Mouse (Mus musculus) kidney, embryonic 14.5 days (tissue): ENCODE measurements at regions not wholly inside any gene's neighbourhood (a gene's known extent, or its start where the extent isn't known, plus 50 kb on each side); places are given as distances from the start of the nearest gene placed in this dataset.

Experiments
- ATAC-seq: fragments of 200-750 bp; cut with Nextera tagmentation; 2 replicates; pipeline ENCODE4 v1.8.0; 2017; ENCODE audit warnings: moderate number of reproducible peaks, mild to moderate bottlenecking, moderate TSS enrichment, moderate library complexity; ENCODE audit not compliant: low FRiP score, low TSS enrichment
- H3K27ac ChIP-seq: fragments of 300-500 bp; sonication (generic); 2 replicates; pipeline ENCODE4 v1.5.1; 2014; ENCODE audit warnings: low read depth, mild to moderate bottlenecking, low read length, moderate library complexity, mixed read lengths
- H3K27me3 ChIP-seq: fragments of 300-500 bp; sonication (generic); 2 replicates; pipeline ENCODE4 v1.6.1; 2014; ENCODE audit warnings: mild to moderate bottlenecking, low read length; ENCODE audit not compliant: control insufficient read depth, insufficient read depth
- H3K36me3 ChIP-seq: fragments of 300-500 bp; sonication (generic); 2 replicates; pipeline ENCODE4 v1.6.1; 2014; ENCODE audit warnings: low read length, mixed read lengths; ENCODE audit not compliant: control insufficient read depth, insufficient read depth
- H3K4me1 ChIP-seq: fragments of 300-500 bp; sonication (generic); 2 replicates; pipeline ENCODE4 v1.6.1; 2014; ENCODE audit warnings: low read length, mixed read lengths; ENCODE audit not compliant: control insufficient read depth, insufficient read depth
- H3K4me2 ChIP-seq: fragments of 300-500 bp; sonication (generic); replicated peaks from 2 replicates; pipeline ENCODE4 v1.6.1; 2014; ENCODE audit warnings: low read depth, mild to moderate bottlenecking, low read length
- H3K4me3 ChIP-seq: fragments of 300-500 bp; sonication (generic); 2 replicates; pipeline ENCODE4 v1.5.1; 2014; ENCODE audit warnings: mild to moderate bottlenecking, low read length
- H3K9ac ChIP-seq: fragments of 300-500 bp; sonication (generic); 2 replicates; pipeline ENCODE4 v1.6.1; 2014; ENCODE audit warnings: low read depth, mild to moderate bottlenecking, low read length, moderate library complexity
- H3K9me3 ChIP-seq: fragments of 300-500 bp; sonication (generic); 2 replicates; pipeline ENCODE4 v1.6.1; 2016; ENCODE audit warnings: low read length; ENCODE audit not compliant: control insufficient read depth
- WGBS: fragments of 180-500 bp; shearing (Covaris S2); extraction: QIAGEN DNeasy Blood & Tissue Kit; methylation state at CpG from one replicate; pipeline ENCODE4 v1.1.7; 2014; 5-methylcytosine and 5-hydroxymethylcytosine counted together

GRCm38 (mm10) chr6:93539171-93539570, 595.9 kb upstream of the Adamts9 start:
- 0 out of 2 replicates have a peak, but pooled peaks cover 7% of the 10 kb centered on the region for H3K4me1 ChIP-seq
- no peak overlapping the region for H3K9ac ChIP-seq
- no peaks in the 10 kb centered on the region for H3K36me3 ChIP-seq
- no peak overlapping the region for H3K4me3 ChIP-seq
- H3K27me3 ChIP-seq, result no peaks in the 10 kb centered on the region
- no peak overlapping the region for H3K4me2 ChIP-seq
- ATAC-seq, result no peak
- H3K27ac ChIP-seq, result no peak overlapping the region
- H3K9me3 ChIP-seq, result no peaks in the 10 kb centered on the region
- 89% methylated on average over 4 of the region's 4 CpGs for WGBS

DNA sequence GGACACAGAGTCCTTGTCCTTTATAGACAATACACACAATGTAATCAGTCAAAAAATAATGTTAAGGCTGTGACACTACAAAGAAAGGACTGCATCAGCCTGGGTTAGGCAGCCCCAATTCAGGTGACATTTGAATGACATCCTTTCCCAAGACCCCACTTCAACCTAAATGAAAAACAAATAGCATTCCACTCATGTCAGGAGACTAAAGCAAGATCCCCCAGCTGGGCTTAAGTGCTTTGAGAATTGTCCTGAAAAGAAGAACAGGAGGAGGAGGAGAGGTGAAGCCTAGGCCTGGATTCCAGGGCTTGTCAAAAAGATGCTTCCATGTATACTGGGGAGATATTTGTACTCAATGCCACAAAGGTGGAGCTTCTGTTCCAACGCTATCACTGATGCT, 594.7 kb upstream of the Adamts9 start:
- Histone ChIP-seq H3K36me3 (no peaks in the 10 kb centered on the region), H3K4me3 (no peak overlapping the region), H3K9me3 (no peaks in the 10 kb centered on the region), H3K4me1 (no peaks in the 10 kb centered on the region), H3K4me2 (no peak overlapping the region), H3K9ac (no peak overlapping the region), H3K27ac (no peak overlapping the region), H3K27me3 (no peaks in the 10 kb centered on the region)
- 83% methylated on average over 1 of the region's 1 CpGs for WGBS
- no peak for ATAC-seq

GRCm38 (mm10) chr6:93537126-93537525, 593.8 kb upstream of the Adamts9 start:
- Histone ChIP-seq H3K9me3 (no peaks in the 10 kb centered on the region), H3K9ac (no peak overlapping the region), H3K36me3 (no peaks in the 10 kb centered on the region), H3K27me3 (no peaks in the 10 kb centered on the region), H3K27ac (no peak overlapping the region), H3K4me1 (no peaks in the 10 kb centered on the region), H3K4me3 (no peak overlapping the region), H3K4me2 (no peak overlapping the region)
- ATAC-seq, result no peak
- 86% methylated on average over 1 of the region's 1 CpGs for WGBS

GRCm38 (mm10) chr6:93513818-93514217, 570.5 kb upstream of the Adamts9 start:
- Histone ChIP-seq H3K27ac (no peak overlapping the region), H3K4me1 (no peaks in the 10 kb centered on the region), H3K9me3 (no peaks in the 10 kb centered on the region), H3K27me3 (no peaks in the 10 kb centered on the region), H3K4me3 (no peak overlapping the region), H3K9ac (no peak overlapping the region), H3K4me2 (no peak overlapping the region), H3K36me3 (no peaks in the 10 kb centered on the region)
- no peak for ATAC-seq
- 92% methylated on average over 2 of the region's 2 CpGs for WGBS

- 63% methylated on average over 1 of the region's 1 CpGs for WGBS
- H3K4me2 ChIP-seq, result no peak overlapping the region
- no peak overlapping the region for H3K4me3 ChIP-seq
- no peak for ATAC-seq
- H3K36me3 ChIP-seq, result no peaks in the 10 kb centered on the region
- H3K9me3 ChIP-seq, result no peaks in the 10 kb centered on the region
- H3K4me1 ChIP-seq, result no peaks in the 10 kb centered on the region
- H3K27ac ChIP-seq, result no peak overlapping the region
- no peak overlapping the region for H3K9ac ChIP-seq
- no peaks in the 10 kb centered on the region for H3K27me3 ChIP-seq
Measured at GRCm38 (mm10) chr6:93509857-93510256, 566.6 kb upstream of the Adamts9 start.

GRCm38 (mm10) chr6:93497824-93498223, 554.5 kb upstream of the Adamts9 start:
- Histone ChIP-seq H3K4me3 (no peak overlapping the region), H3K27me3 (no peaks in the 10 kb centered on the region), H3K4me1 (no peaks in the 10 kb centered on the region), H3K36me3 (no peaks in the 10 kb centered on the region), H3K4me2 (no peak overlapping the region), H3K27ac (no peak overlapping the region), H3K9ac (no peak overlapping the region), H3K9me3 (no peaks in the 10 kb centered on the region)
- 82% methylated on average over 4 of the region's 4 CpGs for WGBS
- no peak for ATAC-seq

- H3K4me3 ChIP-seq, result no peak overlapping the region
- 66% methylated on average over 2 of the region's 2 CpGs for WGBS
- no peak for ATAC-seq
Measured at GRCm38 (mm10) chr6:93488441-93488955, 545.2 kb upstream of the Adamts9 start.

DNA sequence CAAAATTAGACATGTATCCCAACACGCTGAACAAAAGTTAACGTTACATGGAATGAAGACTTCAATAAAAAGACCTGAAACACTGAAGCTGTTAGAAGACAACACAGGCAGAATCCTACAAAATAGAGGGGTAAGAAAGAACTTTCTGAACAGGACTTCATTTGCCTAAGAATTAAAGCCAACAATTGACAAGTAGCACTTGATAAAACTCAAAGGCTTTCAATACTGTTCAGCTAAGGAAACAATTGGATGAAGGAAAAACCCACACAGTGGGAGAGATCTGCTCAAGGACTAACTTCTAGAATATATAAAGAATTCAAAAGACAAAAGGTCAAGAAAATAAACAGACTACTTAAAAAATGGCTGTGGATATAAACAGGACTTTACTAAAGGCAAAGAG, 535.2 kb upstream of the Adamts9 start:
- Histone ChIP-seq H3K9ac (no peak overlapping the region), H3K4me1 (no peaks in the 10 kb centered on the region), H3K36me3 (no peaks in the 10 kb centered on the region), H3K27ac (no peak overlapping the region), H3K4me2 (no peak overlapping the region), H3K27me3 (no peaks in the 10 kb centered on the region), H3K4me3 (no peak overlapping the region), H3K9me3 (no peaks in the 10 kb centered on the region)
- 93% methylated on average over 2 of the region's 2 CpGs for WGBS
- ATAC-seq, result no peak

More at GRCm38 (mm10) chr6:93488441-93488955, 545.2 kb upstream of the Adamts9 start:
- no peaks in the 10 kb centered on the region for H3K9me3 ChIP-seq
- H3K27ac ChIP-seq, result no peak overlapping the region
- H3K4me2 ChIP-seq, result no peak overlapping the region
- H3K9ac ChIP-seq, result no peak overlapping the region
- no peaks in the 10 kb centered on the region; the same call in 1 of the 2 replicates for H3K4me1 ChIP-seq
- no peaks in the 10 kb centered on the region for H3K36me3 ChIP-seq
- H3K27me3 ChIP-seq, result no peaks in the 10 kb centered on the region

DNA sequence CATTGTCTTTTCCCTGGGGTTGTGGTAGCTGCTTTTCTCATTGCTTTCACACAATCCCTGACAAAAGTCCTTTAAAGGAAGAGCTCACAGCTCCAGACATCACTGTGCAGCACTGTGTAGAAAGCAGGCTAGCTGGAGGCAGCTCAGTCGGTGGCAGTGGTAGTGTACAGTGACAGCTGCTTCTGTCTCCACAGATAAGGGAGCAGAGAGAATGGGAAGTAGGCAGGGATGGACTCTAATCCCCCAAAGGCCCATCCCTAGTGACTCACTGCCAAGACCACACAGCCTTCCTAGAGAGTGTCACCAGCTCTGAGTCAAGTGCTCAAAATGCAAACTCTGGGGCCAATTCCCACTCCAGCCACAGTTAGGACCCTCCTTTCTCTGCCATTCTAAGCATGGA, 531.7 kb upstream of the Adamts9 start:
- no peak overlapping the region for H3K4me2 ChIP-seq
- H3K27ac ChIP-seq, result no peak overlapping the region
- WGBS, result 53% methylated on average over 1 of the region's 1 CpGs
- H3K4me3 ChIP-seq, result no peak overlapping the region
- H3K9ac ChIP-seq, result no peak overlapping the region
- no peaks in the 10 kb centered on the region for H3K27me3 ChIP-seq
- H3K4me1 ChIP-seq, result no peaks in the 10 kb centered on the region
- H3K36me3 ChIP-seq, result no peaks in the 10 kb centered on the region
- no peaks in the 10 kb centered on the region for H3K9me3 ChIP-seq
- ATAC-seq, result no peak
